Comparison of ENCODE assay signal across 9 mouse cellular contexts in genomic region chr5:53594274-53594673, GRCm38 (mm10).
DNase-seq lines count a peak whose midpoint lies in the region; ATAC-seq and TF ChIP-seq lines count a peak whose summit lies in the region.
"Had no signal": no experiment of that assay in that cellular context is flagged by ENCODE, and none has a peak within 500 bp of the region (broad histone marks: within the 10 kb centered on the region; RNA-seq: fewer than 3 reads in every experiment).

No protein-coding gene starts in this region.

- peak; percentile 93 for TF ChIP-seq RAD21 in CH12.LX (IDR thresholded peaks at IDR 0.05; ENCODE audit: low read depth, low read length)

- H3K9me3 ChIP-seq in intestine, postnatal 0 days (ENCODE audit: control insufficient read depth), result no peaks in the 10 kb centered on the region
- no peaks in the 10 kb centered on the region for H3K9me3 ChIP-seq in intestine, embryonic 16.5 days (ENCODE audit: control insufficient read depth, low read length)
- no peaks in the 10 kb centered on the region for H3K9me3 ChIP-seq in CH12.LX (replicated peaks; ENCODE audit: low read length)
- no peaks in the 10 kb centered on the region for H3K9me3 ChIP-seq in midbrain, embryonic 13.5 days
- H3K9me3 ChIP-seq: embryonic facial prominence, embryonic 12.5 days had no signal

- dilution Hi-C loops in CH12.LX (cut with MboI; ENCODE audit: extremely low pct_ligation_motif_present, extremely low pct_unique_long_range_greater_than_20kb, low sequenced_read_pairs), result no loop called here

- ATAC-seq in intestine, postnatal 0 days, result no peak
- no peak for ATAC-seq in intestine, embryonic 16.5 days
- ATAC-seq in midbrain, embryonic 13.5 days, result no peak

- no peak overlapping the region for H3K9ac ChIP-seq in intestine, postnatal 0 days (ENCODE audit: low read depth, low read length)
- H3K9ac ChIP-seq in intestine, embryonic 16.5 days (ENCODE audit: low read depth, low read length), result no peak overlapping the region
- H3K9ac ChIP-seq in CH12.LX (ENCODE audit: insufficient read depth, low read depth), result peak overlapping the region; percentile 21; the same call in 1 of the 2 replicates
- no peak overlapping the region for H3K9ac ChIP-seq in midbrain, embryonic 13.5 days (replicated peaks)
- H3K9ac ChIP-seq: embryonic facial prominence, embryonic 12.5 days had no signal

- H3K27ac ChIP-seq in intestine, postnatal 0 days (ENCODE audit: low read depth, low read length), result no peak overlapping the region
- no peak overlapping the region for H3K27ac ChIP-seq in intestine, embryonic 16.5 days (ENCODE audit: low read length)
- peak overlapping the region; percentile 32; the same call in 1 of the 2 replicates for H3K27ac ChIP-seq in CH12.LX (ENCODE audit: insufficient read depth, low read depth)
- no peak overlapping the region for H3K27ac ChIP-seq in midbrain, embryonic 13.5 days
- H3K27ac ChIP-seq: embryonic facial prominence, embryonic 12.5 days had no signal

- TF ChIP-seq POLR2A in CH12.LX (IDR thresholded peaks at IDR 0.05; ENCODE audit: low read depth, low read length), result no peak

- DNase-seq in CH12.LX (ENCODE audit: extremely low read depth), result peak; percentile 88
- DNase-seq in cerebellum, adult 18-20 months, result peak; percentile 45 to 63
- DNase-seq in heart, adult 8-10 months (ENCODE audit: low spot score), result peak; percentile 48
- peak; percentile 55 to 61 for DNase-seq in kidney, postnatal 36 days
- no peak for DNase-seq in testis, postnatal 10 days (ENCODE audit: low spot score)

- no peaks in the 10 kb centered on the region for H3K4me1 ChIP-seq in intestine, postnatal 0 days (replicated peaks; ENCODE audit: control insufficient read depth, insufficient read depth, low read length)
- H3K4me1 ChIP-seq in intestine, embryonic 16.5 days (ENCODE audit: control insufficient read depth, insufficient read depth, low read length), result peaks cover 10% of the 10 kb centered on the region
- H3K4me1 ChIP-seq in CH12.LX (ENCODE audit: control insufficient read depth in 1 of 2, insufficient read depth in 2 of 2), result peaks cover 0 to 46% of the 10 kb centered on the region in 2 experiments; a peak in 3 of 4 replicates
- peaks cover 46% of the 10 kb centered on the region for H3K4me1 ChIP-seq in midbrain, embryonic 13.5 days (replicated peaks)

- H3K27me3 ChIP-seq in intestine, postnatal 0 days (replicated peaks; ENCODE audit: control insufficient read depth, insufficient read depth, low read length), result no peaks in the 10 kb centered on the region
- H3K27me3 ChIP-seq in intestine, embryonic 16.5 days (replicated peaks; ENCODE audit: control insufficient read depth, insufficient read depth, low read length), result no peaks in the 10 kb centered on the region
- H3K27me3 ChIP-seq in CH12.LX (replicated peaks), result no peaks in the 10 kb centered on the region
- no peaks in the 10 kb centered on the region for H3K27me3 ChIP-seq in midbrain, embryonic 13.5 days
- H3K27me3 ChIP-seq: embryonic facial prominence, embryonic 12.5 days had no signal

- H3K4me2 ChIP-seq in intestine, postnatal 0 days (replicated peaks; ENCODE audit: low read depth), result 0 out of 2 replicates have a peak overlapping the region, but pooled peaks have one; percentile 9
- no peak overlapping the region for H3K4me2 ChIP-seq in intestine, embryonic 16.5 days (ENCODE audit: low read depth, low read length)
- peak overlapping the region; percentile 83 for H3K4me2 ChIP-seq in CH12.LX (ENCODE audit: insufficient read depth, low read depth, poor library complexity, severe bottlenecking)
- H3K4me2 ChIP-seq in midbrain, embryonic 13.5 days (replicated peaks), result peak overlapping the region; percentile 15; the same call in 1 of the 2 replicates
- H3K4me2 ChIP-seq: embryonic facial prominence, embryonic 12.5 days had no signal

- peak; percentile 75 for TF ChIP-seq CTCF in intestine, postnatal 0 days (IDR thresholded peaks at IDR 0.05; ENCODE audit: low read depth)
- TF ChIP-seq CTCF in CH12.LX (conservative IDR thresholded peaks at IDR 0.05 in 1 of 2, IDR thresholded peaks at IDR 0.05 in 1 of 2; ENCODE audit: low read depth in 2 of 2, low read length in 2 of 2), result peak; percentile 65 to 84; a peak in 3 of 4 replicates

- H3K4me3 ChIP-seq in intestine, postnatal 0 days (ENCODE audit: low read depth, low read length), result no peak overlapping the region
- no peak overlapping the region for H3K4me3 ChIP-seq in intestine, embryonic 16.5 days (ENCODE audit: low read length)
- peak overlapping the region; percentile 19 to 57 (median 25) for H3K4me3 ChIP-seq in CH12.LX (replicated peaks in 1 of 3; ENCODE audit: low read depth in 2 of 3, low read length in 2 of 3, poor library complexity in 1 of 3)
- H3K4me3 ChIP-seq in midbrain, embryonic 13.5 days (replicated peaks), result no peak overlapping the region
- H3K4me3 ChIP-seq: embryonic facial prominence, embryonic 12.5 days had no signal

- in situ Hi-C loops in CH12.LX (cut with MboI; ENCODE audit: low pct_ligation_motif_present, low pct_unique_long_range_greater_than_20kb, low sequenced_read_pairs), result loop anchor here (5.0 to 10.0 kb wide), 4 partner anchors 47 to 237 kb away; no protein-coding TSS in a partner anchor

- no peak for TF ChIP-seq EP300 in CH12.LX (IDR thresholded peaks at IDR 0.05; ENCODE audit: low read length)

- H3K79me2 ChIP-seq in CH12.LX (replicated peaks; ENCODE audit: control insufficient read depth, extremely low read depth, insufficient read depth, poor library complexity, severe bottlenecking), result peaks cover 71% of the 10 kb centered on the region

- no peaks in the 10 kb centered on the region for H3K36me3 ChIP-seq in intestine, postnatal 0 days (ENCODE audit: control insufficient read depth, insufficient read depth)
- no peaks in the 10 kb centered on the region for H3K36me3 ChIP-seq in intestine, embryonic 16.5 days (ENCODE audit: control insufficient read depth, insufficient read depth, low read length)
- peaks cover 0 to 2% of the 10 kb centered on the region in 2 experiments for H3K36me3 ChIP-seq in CH12.LX (replicated peaks in 1 of 2; ENCODE audit: control insufficient read depth in 1 of 2, insufficient read depth in 1 of 2, low read length in 1 of 2)
- no peaks in the 10 kb centered on the region for H3K36me3 ChIP-seq in midbrain, embryonic 13.5 days
- H3K36me3 ChIP-seq: embryonic facial prominence, embryonic 12.5 days had no signal

- 43% methylated on average over 4 of the region's 4 CpGs for WGBS in intestine, postnatal 0 days
- 36% methylated on average over 4 of the region's 4 CpGs for WGBS in intestine, embryonic 16.5 days
- 24% methylated on average over 4 of the region's 4 CpGs for WGBS in midbrain, embryonic 13.5 days

TF ChIP-seq in CH12.LX, 34 proteins besides CTCF, POLR2A, EP300 and RAD21:
- TF ChIP-seq ETS1 (conservative IDR thresholded peaks at IDR 0.05; ENCODE audit: low read depth, low read length) (peak; percentile 23; the same call in 1 of the 2 replicates), JUN (IDR thresholded peaks at IDR 0.05; ENCODE audit: insufficient read depth, low read depth, low read length) (no peak), MXI1 (IDR thresholded peaks at IDR 0.05; ENCODE audit: low read depth, low read length) (0 out of 2 replicates have a peak, but pooled peaks have one; percentile 55), SMC3 (IDR thresholded peaks at IDR 0.05; ENCODE audit: low read depth, low read length) (peak; percentile 87), SIN3A (IDR thresholded peaks at IDR 0.05; ENCODE audit: low read length) (peak; percentile 78), USF2 (conservative IDR thresholded peaks at IDR 0.05; ENCODE audit: low read depth, low read length) (no peak), HCFC1 (IDR thresholded peaks at IDR 0.05; ENCODE audit: low read depth, low read length) (no peak), IRF4 (IDR thresholded peaks at IDR 0.05; ENCODE audit: low read depth, low read length) (peak; percentile 16; the same call in 1 of the 2 replicates)
TF ChIP-seq in CH12.LX: peak in this region for 5.

Comparison
In these comparisons a context has a peak if more than half of its experiments do, and no peak if none do; other contexts are left out.
1. H3K4me3 ChIP-seq: peak in CH12.LX (3 of 3); none in intestine, postnatal 0 days (single experiment), intestine, embryonic 16.5 days (single experiment) and midbrain, embryonic 13.5 days (single experiment).